Mouse (Mus musculus) limb, embryonic 11.5 days (tissue): ENCODE results near the gene Mc1r. TPM values are rescaled to one million over a fixed set of nuclear protein-coding genes. Genes with fewer than 3 reads are reported as not detected.

Experiments used
- ATAC-seq: fragments of 200-750 bp; cut with Nextera tagmentation; 2 replicates; pipeline ENCODE4 v1.8.0; 2017; ENCODE audit warnings: low read depth; ENCODE audit not compliant: insufficient number of reproducible peaks, low FRiP score, low TSS enrichment
- DNase-seq: peaks from one replicate; pipeline ENCODE4 v3.0.0-alpha.2; 2015; ENCODE audit warnings: low spot score
- H3K27ac ChIP-seq: fragments of 300-500 bp; sonication (generic); replicated peaks from 2 replicates; pipeline ENCODE4 v1.5.1; 2014; ENCODE audit warnings: low read depth, mild to moderate bottlenecking, low read length
- H3K27me3 ChIP-seq: fragments of 300-500 bp; sonication (generic); 2 replicates; pipeline ENCODE4 v1.6.1; 2014; ENCODE audit warnings: mild to moderate bottlenecking, low read length, mixed read lengths; ENCODE audit not compliant: control insufficient read depth, insufficient read depth
- H3K36me3 ChIP-seq: fragments of 300-500 bp; sonication (generic); 2 replicates; pipeline ENCODE4 v1.6.1; 2014; ENCODE audit warnings: mild to moderate bottlenecking, low read length, moderate library complexity, mixed read lengths; ENCODE audit not compliant: control insufficient read depth, insufficient read depth
- H3K4me1 ChIP-seq: fragments of 300-500 bp; sonication (generic); 2 replicates; pipeline ENCODE4 v1.6.1; 2014; ENCODE audit warnings: low read length, mixed read lengths; ENCODE audit not compliant: control insufficient read depth, insufficient read depth
- H3K4me2 ChIP-seq: fragments of 300-500 bp; sonication (generic); 2 replicates; pipeline ENCODE4 v1.6.1; 2014; ENCODE audit warnings: low read depth, mild to moderate bottlenecking, moderate library complexity; ENCODE audit not compliant: severe bottlenecking
- H3K4me3 ChIP-seq: fragments of 300-500 bp; sonication (generic); 2 replicates; pipeline ENCODE4 v1.5.1; 2014; ENCODE audit warnings: low read depth, low read length
- H3K9ac ChIP-seq: fragments of 300-500 bp; sonication (generic); 2 replicates; pipeline ENCODE4 v1.6.1; 2014; ENCODE audit warnings: mild to moderate bottlenecking, low read length
- H3K9me3 ChIP-seq: fragments of 300-500 bp; sonication (generic); 2 replicates; pipeline ENCODE4 v1.6.1; 2016; ENCODE audit warnings: low read length; ENCODE audit not compliant: control insufficient read depth
- WGBS: fragments of 180-500 bp; shearing (Covaris S2); extraction: QIAGEN DNeasy Blood & Tissue Kit; methylation state at CpG from one replicate; pipeline ENCODE4 v1.1.7; 2014; 5-methylcytosine and 5-hydroxymethylcytosine counted together
- polyA plus RNA-seq: library from polyadenylated mRNA; unstranded; fragments of >200 nt; fragmentation: Nextera tagmentation; extraction: Ambion mirVana; gene quantifications from 2 replicates; pipeline ENCODE4 v1.2.1, GENCODE M21; 2014

Mc1r gene
- polyA plus RNA-seq, 1 experiment from 2014 or later, result not detected

DNA sequence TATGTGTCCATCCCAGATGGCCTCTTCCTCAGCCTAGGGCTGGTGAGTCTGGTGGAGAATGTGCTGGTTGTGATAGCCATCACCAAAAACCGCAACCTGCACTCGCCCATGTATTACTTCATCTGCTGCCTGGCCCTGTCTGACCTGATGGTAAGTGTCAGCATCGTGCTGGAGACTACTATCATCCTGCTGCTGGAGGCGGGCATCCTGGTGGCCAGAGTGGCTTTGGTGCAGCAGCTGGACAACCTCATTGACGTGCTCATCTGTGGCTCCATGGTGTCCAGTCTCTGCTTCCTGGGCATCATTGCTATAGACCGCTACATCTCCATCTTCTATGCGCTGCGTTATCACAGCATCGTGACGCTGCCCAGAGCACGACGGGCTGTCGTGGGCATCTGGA, 705 bp downstream of the Mc1r start:
- no peak for ATAC-seq
- peaks cover 38% of the 10 kb centered on the region for H3K27me3 ChIP-seq
- 89% methylated on average over 13 of the region's 13 CpGs for WGBS

DNA sequence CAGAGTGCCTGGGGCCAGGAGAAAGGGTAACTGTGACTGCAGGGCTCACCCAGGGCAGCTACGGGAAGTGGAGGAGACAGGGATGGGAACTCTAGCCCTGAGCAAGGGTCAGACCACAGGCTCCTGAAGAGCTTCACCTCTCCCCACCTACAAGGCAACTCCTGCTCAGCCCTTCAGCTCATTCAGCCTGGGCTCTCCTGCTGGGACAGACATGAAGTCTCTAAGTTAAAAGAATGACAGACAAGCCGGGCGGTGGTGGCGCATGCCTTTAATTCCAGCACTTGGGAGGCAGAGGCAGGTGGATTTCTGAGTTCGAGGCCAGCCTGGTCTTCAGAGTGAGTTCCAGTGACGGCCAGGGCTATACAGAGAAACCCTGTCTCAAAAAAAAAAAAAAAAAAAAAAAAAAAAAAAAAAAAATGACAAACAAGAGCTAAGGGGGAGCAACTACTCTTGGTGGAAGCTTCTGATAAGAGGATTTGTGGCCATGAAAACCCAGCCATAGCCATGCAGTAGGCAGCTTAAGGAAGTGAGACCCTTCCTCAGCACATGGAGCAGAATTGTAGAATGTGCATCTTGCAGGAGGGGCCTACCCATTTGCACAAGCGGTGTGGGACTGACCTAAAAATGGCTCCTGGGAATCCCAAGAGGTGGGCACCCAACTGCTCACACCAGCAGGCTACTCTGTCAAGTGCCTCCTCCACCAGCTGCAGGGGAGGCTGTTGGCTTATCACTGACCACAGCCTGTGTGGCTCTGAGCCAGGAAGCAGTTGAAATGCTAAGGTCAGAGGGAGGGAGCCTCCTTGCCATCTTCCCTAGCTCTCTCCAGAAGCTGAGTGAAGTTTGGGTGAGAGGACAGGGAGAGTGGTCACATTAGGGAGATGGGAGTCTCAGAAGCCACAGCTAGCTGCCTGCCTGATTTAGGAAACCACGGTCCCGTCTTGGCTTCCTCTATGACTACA, 2.0 kb downstream of the Mc1r start:
- H3K27ac ChIP-seq, result no peak overlapping the region
- H3K36me3 ChIP-seq, result no peaks in the 10 kb centered on the region
- H3K9ac ChIP-seq, result no peak overlapping the region
- WGBS, result 77% methylated on average over 9 of the region's 9 CpGs
- peaks cover 49% of the 10 kb centered on the region for H3K27me3 ChIP-seq
- H3K4me2 ChIP-seq, result no peak overlapping the region
- 0 out of 2 replicates have a peak, but pooled peaks cover 7% of the 10 kb centered on the region for H3K4me1 ChIP-seq
- no peaks in the 10 kb centered on the region for H3K9me3 ChIP-seq
- no peak for ATAC-seq
- no peak overlapping the region for H3K4me3 ChIP-seq
- DNase-seq, result no peak

More for the DNA sequence above, 705 bp downstream of the Mc1r start:
- H3K4me2 ChIP-seq, result no peak overlapping the region
- 0 out of 2 replicates have a peak, but pooled peaks cover 2% of the 10 kb centered on the region for H3K4me1 ChIP-seq
- no peaks in the 10 kb centered on the region for H3K9me3 ChIP-seq
- H3K27ac ChIP-seq, result no peak overlapping the region
- H3K4me3 ChIP-seq, result no peak overlapping the region
- H3K36me3 ChIP-seq, result no peaks in the 10 kb centered on the region
- no peak overlapping the region for H3K9ac ChIP-seq
- DNase-seq, result no peak

DNA sequence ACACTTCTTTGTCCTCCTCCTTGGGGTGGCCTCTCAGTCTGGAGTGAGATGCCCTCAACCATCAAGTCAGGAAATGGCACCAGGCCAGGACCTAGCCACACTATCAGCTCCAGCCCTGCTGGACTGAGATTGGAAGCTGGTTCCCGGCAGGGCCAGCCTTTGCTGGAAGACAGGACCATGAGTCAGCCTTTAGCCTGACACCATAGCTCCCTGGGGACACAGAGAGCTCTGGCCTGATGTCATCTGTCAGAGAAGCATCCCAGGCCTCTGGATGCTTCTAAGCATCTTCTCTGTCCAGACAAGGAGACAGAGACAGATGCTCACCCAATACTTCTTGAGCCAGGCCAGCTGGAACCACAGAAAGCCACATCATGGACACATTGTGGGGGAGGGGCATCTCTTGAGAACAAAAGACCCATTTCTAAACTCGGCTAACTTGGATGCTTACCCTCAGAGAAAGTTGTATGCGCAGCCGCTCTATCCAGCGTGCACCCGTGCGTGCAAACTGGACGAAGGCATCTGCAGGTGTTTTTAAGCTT, 3.2 kb downstream of the Mc1r start:
- H3K4me1 ChIP-seq, result 0 out of 2 replicates have a peak, but pooled peaks cover 7% of the 10 kb centered on the region
- 78% methylated on average over 8 of the region's 8 CpGs for WGBS
- H3K27ac ChIP-seq, result no peak overlapping the region
- peaks cover 52% of the 10 kb centered on the region for H3K27me3 ChIP-seq
- ATAC-seq (no peak), DNase-seq (no peak)
- no peaks in the 10 kb centered on the region for H3K36me3 ChIP-seq
- H3K9me3 ChIP-seq, result no peaks in the 10 kb centered on the region
- no peak overlapping the region for H3K9ac ChIP-seq
- no peak overlapping the region for H3K4me2 ChIP-seq
- no peak overlapping the region for H3K4me3 ChIP-seq

DNA sequence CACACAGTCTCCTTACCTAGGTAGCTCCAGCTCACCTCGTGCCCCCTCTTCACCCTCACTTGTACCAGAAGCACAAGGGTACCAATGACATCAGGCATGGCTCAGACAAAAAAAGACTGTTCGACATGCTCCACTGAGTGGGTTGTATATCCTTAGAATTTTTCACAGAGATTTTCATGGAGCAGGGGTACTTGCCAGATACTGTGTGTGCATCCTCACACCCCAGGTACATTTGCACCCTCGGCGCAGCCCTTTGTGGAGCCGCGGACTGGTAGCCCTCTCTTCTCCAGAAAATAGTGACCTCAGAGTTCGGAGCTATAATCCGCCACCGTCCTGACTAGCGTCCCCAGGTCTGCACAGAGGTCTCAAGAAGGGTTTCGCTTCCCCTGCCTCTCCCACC, 3.9 kb downstream of the Mc1r start:
- ATAC-seq (no peak), DNase-seq (no peak)
- H3K27me3 ChIP-seq, result peaks cover 52% of the 10 kb centered on the region
- no peak overlapping the region for H3K9ac ChIP-seq
- 17% methylated on average over 11 of the region's 11 CpGs for whole genome bisulfite sequencing
- no peak overlapping the region for H3K27ac ChIP-seq
- peak overlapping the region; percentile 28 for H3K4me3 ChIP-seq
- H3K4me1 ChIP-seq, result 0 out of 2 replicates have a peak, but pooled peaks cover 7% of the 10 kb centered on the region
- H3K36me3 ChIP-seq, result no peaks in the 10 kb centered on the region
- peak overlapping the region; percentile 36 for H3K4me2 ChIP-seq
- no peaks in the 10 kb centered on the region for H3K9me3 ChIP-seq

DNA sequence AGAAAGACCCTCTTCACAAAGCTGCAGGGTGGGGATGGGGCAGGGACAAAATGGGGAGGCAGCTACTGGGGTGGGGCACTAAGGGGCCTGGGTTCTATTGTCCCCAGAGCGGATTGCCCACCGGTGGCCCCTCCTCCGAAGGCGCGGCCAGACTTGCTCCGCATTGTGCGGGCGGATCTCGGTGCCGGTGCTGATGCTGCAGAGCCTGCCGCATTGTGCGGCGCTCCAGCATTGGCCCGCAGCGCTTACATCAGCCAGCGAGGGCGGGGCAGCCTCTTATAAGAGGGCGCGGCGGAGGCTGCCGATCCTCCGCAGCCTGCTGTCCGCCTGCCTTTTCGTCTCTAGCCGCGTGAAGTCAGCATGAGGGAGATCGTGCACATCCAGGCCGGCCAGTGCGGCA, 4.3 kb downstream of the Mc1r start, which contains the start of gene Tubb3:
Gene Tubb3, plus strand, starts transcription at position 179 of the 400 bp plus-strand sequence.
- ATAC-seq, result peak; percentile 63; the same call in 1 of the 2 replicates
- under 1% methylated on average over 29 of the region's 29 CpGs for WGBS
- DNase-seq, result peak; percentile 74
- Histone ChIP-seq H3K9ac (no peak within 1 kb of the TSS), H3K4me1 (0 out of 2 replicates have a peak, but pooled peaks cover 7% of the 10 kb centered on the region), H3K27me3 (peaks cover 52% of the 10 kb centered on the region), H3K9me3 (no peaks in the 10 kb centered on the region), H3K36me3 (no peaks in the 10 kb centered on the region), H3K4me3 (peak within 1 kb of the TSS; percentile 28), H3K27ac (no peak within 1 kb of the TSS), H3K4me2 (peak within 1 kb of the TSS; percentile 36)

GRCm38 (mm10) chr8:123411781-123412327, 4.9 kb downstream of the Mc1r start:
- H3K4me2 ChIP-seq, result peak overlapping the region; percentile 36
- peak overlapping the region; percentile 28 for H3K4me3 ChIP-seq
- DNase-seq (no peak), ATAC-seq (0 out of 2 replicates have a peak, but pooled peaks have one; percentile 3)
- H3K36me3 ChIP-seq, result no peaks in the 10 kb centered on the region
- H3K27me3 ChIP-seq, result peaks cover 52% of the 10 kb centered on the region
- H3K9me3 ChIP-seq, result no peaks in the 10 kb centered on the region
- H3K27ac ChIP-seq, result no peak overlapping the region
- 0 out of 2 replicates have a peak, but pooled peaks cover 7% of the 10 kb centered on the region for H3K4me1 ChIP-seq
- no peak overlapping the region for H3K9ac ChIP-seq
- 7% methylated on average over 16 of the region's 16 CpGs for WGBS

GRCm38 (mm10) chr8:123412560-123413170, 5.8 kb downstream of the Mc1r start:
- no peaks in the 10 kb centered on the region for H3K36me3 ChIP-seq
- no peak overlapping the region for H3K9ac ChIP-seq
- no peaks in the 10 kb centered on the region for H3K9me3 ChIP-seq
- peak overlapping the region; percentile 12; the same call in 1 of the 2 replicates for H3K4me2 ChIP-seq
- H3K27ac ChIP-seq, result no peak overlapping the region
- ATAC-seq, result no peak
- H3K4me1 ChIP-seq, result 0 out of 2 replicates have a peak, but pooled peaks cover 7% of the 10 kb centered on the region
- WGBS, result 0% methylated on average over 12 of the region's 12 CpGs
- DNase-seq, result peak; percentile 43
- H3K27me3 ChIP-seq, result peaks cover 52% of the 10 kb centered on the region
- H3K4me3 ChIP-seq, result no peak overlapping the region

DNA sequence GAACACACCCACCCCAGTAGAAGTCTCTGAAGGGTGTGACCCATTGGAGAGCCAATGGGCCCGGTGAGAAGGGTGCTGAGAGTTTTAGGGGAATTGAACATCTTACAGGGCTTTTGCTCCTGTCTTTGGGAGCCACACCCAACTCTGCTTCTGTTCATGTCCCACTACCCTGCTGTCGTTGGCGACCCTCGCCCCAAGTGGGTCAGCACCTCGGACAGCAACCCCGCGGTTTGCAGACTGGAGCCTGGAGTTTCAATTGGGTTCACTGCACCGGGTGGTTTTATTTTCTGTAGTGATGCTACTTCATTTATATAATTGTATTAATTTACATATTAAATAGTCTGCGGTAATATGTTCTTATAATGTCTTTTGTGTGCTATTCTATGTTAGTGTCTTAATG, 7.3 kb downstream of the Mc1r start:
- Histone ChIP-seq H3K36me3 (no peaks in the 10 kb centered on the region), H3K4me2 (no peak overlapping the region), H3K4me3 (no peak overlapping the region), H3K9ac (no peak overlapping the region), H3K27me3 (peaks cover 48% of the 10 kb centered on the region), H3K9me3 (no peaks in the 10 kb centered on the region), H3K4me1 (0 out of 2 replicates have a peak, but pooled peaks cover 7% of the 10 kb centered on the region), H3K27ac (no peak overlapping the region)
- DNase-seq, result peak; percentile 86
- no peak for ATAC-seq
- 8% methylated on average over 9 of the region's 9 CpGs for WGBS
